Mouse (Mus musculus) liver, adult (tissue): ENCODE data around the gene Gm20388.

Experiments
- GATA4 ChIP-seq: IDR thresholded peaks from 2 replicates; pipeline ENCODE4 v1.6.1; 2014; ENCODE audit warnings: mild to moderate bottlenecking, low read length; ENCODE audit not compliant: insufficient replicate concordance

Gm20388 gene

DNA sequence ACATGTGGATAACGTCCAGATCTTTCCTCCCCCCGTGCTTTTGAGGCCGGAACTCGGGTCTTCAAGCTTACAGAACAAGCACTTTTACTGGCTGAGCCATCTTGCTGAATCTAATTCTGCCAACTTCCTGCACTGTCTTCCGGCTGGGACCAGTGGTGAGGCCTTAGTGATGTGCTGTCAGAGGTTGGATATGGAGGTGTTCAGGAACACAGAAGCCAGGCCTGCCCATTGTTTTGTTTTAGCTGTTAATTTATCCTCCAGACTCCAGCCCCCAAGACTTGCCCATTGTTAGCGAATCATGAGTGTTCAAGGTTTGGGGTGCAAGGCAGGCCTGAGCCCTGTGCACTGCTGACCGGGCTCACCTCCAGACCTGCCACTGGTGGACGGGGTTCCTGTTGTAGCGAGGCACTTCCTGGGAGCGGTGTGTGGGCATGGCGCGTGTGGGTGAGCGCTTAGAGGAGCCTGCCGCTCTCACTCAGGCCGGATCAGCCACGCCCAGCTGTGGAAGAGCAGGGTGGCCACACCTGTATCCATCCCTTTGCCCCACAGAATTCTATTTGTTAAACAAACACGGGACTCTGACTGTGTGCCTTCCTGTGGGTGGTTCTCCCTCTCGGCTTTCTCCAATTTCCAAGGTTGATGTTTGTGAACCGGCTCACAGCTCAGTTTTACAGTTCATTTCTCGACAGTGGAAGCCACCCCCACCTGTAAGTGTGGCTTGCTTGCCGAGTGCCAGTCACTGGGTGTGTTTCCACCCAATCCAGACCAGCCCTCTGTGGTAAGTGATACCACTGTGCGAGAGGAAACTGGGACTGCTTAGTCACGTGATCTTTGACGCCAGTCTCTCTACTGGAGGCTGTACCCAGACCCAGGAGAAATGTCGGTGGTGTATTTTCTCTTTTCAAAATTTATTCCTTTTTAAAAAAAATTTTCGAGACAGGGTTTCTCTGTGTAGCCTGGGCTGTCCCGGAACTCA lies 3430.7 kb downstream of the Gm20388 start:
- no peak for TF ChIP-seq GATA4

DNA sequence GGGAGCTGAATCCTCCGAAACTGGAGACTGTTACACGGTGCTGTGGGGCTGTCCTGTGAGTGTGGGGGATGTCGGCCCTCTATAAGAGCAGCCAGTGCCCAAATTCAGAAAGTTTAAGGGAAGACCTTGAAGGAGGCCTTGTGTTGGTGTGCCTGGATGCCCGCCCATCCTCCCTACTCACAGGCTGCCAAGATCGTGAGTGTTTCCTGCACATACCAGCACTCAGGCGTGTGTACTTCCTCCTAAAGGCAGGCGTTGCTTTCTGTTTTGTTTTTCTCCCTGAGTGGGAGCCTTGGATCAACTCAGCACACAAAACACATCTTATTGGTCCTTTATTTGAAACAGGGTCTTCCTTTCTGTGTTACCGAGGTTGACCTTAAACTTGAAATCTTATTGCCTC lies 3431.6 kb downstream of the Gm20388 start:
- no peak for TF ChIP-seq GATA4

DNA sequence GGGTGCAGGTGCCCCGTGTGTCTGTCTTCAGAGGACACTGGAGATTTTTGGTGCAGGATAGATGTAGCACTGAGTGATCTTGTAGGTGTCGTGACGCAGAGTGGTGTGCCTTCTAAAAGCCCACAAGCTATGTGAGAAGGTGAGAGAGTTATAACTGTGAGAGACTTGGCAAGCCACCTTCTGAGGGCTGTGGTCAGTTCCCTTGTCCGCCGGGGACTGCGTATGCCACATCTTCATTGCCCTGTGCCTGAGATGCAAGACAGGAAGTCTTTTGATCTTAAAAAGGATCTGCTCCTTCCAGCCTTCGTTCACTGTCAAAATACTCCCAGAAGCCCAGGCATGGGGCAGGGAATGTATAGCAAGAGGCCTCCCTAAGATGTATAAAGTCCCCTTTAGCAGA lies 3432.3 kb downstream of the Gm20388 start:
- no peak for TF ChIP-seq GATA4

GRCm38 (mm10) chr8:123343422-123343821 lies 3432.8 kb downstream of the Gm20388 start:
- no peak for TF ChIP-seq GATA4

- TF ChIP-seq GATA4 = no peak
Measured at GRCm38 (mm10) chr8:123345135-123345534, 3434.5 kb downstream of the Gm20388 start.

DNA sequence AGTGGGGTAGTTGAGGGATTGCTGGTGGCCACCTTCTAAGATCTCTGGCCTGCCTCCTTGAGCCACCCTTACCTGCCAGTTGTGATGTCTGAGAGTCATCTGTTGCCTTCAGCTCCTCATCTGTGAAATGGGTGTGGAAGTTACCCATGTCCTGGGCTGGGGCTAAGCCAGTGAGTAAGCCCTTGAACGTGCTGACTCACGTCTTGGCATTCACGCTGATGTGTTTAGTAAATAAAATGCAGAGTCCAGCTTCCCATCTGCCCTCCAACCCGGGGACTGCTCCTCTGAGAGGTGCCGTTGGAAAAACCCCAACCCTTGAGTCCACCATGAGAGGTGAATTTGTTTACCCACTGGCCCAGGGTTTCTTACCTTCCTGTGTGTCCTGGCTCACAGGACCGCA lies 3435.2 kb downstream of the Gm20388 start:
- TF ChIP-seq GATA4 = no peak

- no peak for TF ChIP-seq GATA4
Measured at GRCm38 (mm10) chr8:123347293-123347692, 3436.7 kb downstream of the Gm20388 start.

- TF ChIP-seq GATA4 = no peak
Measured at GRCm38 (mm10) chr8:123348237-123348843, 3437.7 kb downstream of the Gm20388 start.

DNA sequence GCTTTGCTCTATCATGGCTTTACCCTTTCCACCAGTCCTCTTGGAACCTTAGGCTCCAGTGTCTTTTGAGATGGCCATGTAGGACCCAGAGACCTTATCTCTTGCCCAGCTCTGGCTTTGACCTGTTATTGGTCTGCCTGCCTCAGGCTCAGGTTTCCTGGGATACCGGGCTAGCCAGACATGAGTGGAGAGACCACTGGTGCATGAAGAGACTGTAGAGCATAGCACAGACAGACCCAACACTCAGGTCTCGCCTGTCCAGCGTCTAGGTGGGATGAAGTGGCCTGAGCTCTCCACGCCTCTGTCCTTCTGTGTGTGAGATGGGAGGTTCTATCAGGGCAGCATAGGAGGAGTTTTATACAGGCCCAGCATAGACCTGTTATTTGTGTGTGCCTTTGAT lies 3438.4 kb downstream of the Gm20388 start:
- no peak for TF ChIP-seq GATA4

GRCm38 (mm10) chr8:123352118-123352517 lies 3441.5 kb downstream of the Gm20388 start:
- no peak for TF ChIP-seq GATA4

- TF ChIP-seq GATA4 = no peak
Measured at GRCm38 (mm10) chr8:123352786-123353185, 3442.1 kb downstream of the Gm20388 start.

DNA sequence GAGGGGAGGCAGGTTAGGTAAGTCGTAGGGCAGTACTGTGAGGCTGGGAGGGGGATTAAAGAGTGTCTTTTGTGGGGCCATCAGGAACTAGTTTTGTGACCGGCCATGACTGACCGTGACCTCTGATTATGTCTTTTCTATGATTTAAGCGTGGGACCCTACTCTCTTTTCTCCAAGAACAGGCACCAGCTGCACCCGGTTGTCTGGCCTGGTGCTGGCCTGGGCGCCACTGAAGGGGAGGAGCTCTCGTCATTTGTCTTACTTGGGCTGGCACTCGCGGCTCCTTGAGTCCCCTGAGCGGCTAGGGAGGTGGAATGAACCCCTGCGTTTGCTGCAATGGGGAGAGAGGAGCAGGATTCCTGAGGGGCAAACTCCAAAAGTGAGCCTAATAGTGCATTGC lies 3442.6 kb downstream of the Gm20388 start:
- no peak for TF ChIP-seq GATA4

DNA sequence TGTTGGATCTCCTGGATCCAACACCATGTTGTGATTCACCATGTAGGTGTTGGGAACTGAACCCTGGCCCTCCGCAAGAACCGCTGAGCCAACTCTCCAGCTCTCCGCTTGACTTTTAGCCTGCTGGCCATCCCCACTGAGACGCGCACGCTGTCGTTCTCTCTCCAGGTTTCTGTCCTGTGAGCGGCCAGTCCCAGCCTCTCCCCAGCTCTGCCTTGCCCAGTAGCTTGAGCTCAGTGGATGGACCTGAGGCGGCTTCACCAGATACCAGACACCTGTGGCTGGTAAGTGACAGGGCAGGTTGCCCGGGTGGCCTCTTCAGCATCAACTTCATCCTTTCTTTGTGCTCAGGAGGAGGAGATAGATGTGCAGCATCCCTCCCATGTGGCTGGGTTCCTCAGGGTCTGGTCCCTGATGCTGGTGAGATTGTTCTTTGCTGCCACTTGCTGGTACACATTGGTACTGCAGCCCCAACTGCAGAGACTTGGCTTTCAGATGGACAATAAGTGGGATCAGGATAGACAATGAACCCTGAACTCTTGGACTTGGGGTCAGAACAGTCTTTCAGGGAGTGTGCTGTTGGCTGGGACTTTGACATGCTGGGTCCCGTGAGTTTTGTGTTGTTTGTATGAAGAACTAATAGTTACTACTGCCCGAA lies 3450.6 kb downstream of the Gm20388 start:
- TF ChIP-seq GATA4 = no peak

GRCm38 (mm10) chr8:123373403-123374238 lies 3463.0 kb downstream of the Gm20388 start, which contains the start of gene Tcf25:
Gene Tcf25, plus strand, starts transcription at chr8:123373753.
- no peak; the same call in 1 of the 2 replicates for TF ChIP-seq GATA4

- TF ChIP-seq GATA4 = no peak
Measured at GRCm38 (mm10) chr8:123374239-123374578, 3463.6 kb downstream of the Gm20388 start.
